Mouse (Mus musculus): ENCODE results near the gene Bbip1.
A peak's percentile ranks its signal among the peaks of the same experiment; 100 is the strongest.
"Not testable (repeated sequence)": the region's sequence is repeated elsewhere in the genome, so short reads cannot be mapped to it uniquely, and the experiment has no call there.

Gene Bbip1

DNA sequence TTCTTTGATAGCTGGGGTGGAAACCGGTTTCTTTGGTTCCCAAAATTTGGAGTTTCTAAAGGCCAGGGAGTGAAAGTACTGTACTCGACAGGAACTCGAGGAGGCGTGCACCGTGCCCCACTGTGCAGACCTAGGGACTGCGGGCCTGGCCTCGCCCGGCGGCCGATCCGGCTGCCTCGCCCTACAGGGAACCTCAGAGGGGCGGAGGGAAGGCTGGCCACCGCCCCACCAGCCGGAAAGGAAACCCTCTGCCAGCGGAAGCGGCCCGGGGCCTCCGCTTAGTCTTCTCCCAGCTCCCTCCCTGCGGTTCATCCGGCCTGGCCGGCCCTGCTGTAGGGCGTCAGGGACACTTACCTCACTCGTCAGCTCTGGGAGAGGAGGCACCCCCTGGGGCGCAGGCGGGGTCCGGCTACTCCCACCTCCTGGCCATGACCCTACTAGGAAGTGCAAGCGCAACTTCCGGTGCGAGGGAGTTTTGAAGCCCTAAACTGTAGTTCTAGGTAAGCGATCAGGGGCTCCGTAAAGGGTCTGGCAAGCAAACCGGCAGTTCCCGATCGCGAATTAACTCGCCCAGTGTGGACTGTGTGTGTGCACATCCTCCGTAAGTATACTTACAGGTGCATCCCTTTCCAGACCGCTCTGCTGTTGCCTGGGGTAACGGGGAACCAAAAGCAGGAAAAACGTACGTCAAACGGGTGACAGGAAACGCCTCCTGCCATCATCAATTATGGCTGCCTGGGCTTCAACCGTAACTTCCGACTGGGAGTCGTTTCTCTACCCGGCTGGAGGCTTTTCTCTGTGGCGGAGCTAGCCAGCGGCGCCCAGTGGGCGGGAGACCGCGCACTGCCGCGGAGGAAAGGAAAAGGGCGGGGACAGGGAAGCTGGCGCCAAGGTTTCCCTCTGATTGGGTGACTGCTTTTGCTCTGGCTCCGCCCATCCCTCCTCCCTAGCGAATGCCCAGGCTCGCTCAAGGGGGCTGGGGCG, at the start of gene Bbip1, which contains the start of gene Shoc2:
TSS of gene Bbip1 (minus strand) at position 826 of the 984 bp plus-strand sequence.
TSS of gene Shoc2 (plus strand) at position 505 of the 984 bp plus-strand sequence.
- peak; percentile 99 for DNase-seq

DNA sequence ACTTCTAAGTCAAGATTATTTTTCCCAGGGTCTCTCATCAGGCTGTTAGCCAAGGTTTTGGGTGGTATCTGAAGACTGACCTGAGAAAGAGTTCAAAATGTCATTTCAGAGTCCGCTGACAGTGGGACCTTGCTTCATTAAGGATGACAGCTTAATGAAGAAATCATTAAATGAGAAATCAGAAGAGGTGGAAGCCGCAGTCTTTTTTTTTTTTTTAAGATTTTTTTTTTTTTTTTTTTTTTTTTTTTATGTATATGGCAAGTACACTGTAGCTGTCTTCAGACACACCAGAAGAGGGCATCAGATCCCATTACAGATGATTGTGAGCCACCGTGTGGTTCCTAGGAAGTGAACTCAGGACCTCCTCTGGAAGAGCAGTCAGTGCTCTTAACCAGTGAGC, 49.4 kb upstream of the Bbip1 start:
- DNase-seq, result no peak

- no peak for DNase-seq
Observed at GRCm38 (mm10) chr19:53990538-53990937, 46.1 kb upstream of the Bbip1 start.

DNA sequence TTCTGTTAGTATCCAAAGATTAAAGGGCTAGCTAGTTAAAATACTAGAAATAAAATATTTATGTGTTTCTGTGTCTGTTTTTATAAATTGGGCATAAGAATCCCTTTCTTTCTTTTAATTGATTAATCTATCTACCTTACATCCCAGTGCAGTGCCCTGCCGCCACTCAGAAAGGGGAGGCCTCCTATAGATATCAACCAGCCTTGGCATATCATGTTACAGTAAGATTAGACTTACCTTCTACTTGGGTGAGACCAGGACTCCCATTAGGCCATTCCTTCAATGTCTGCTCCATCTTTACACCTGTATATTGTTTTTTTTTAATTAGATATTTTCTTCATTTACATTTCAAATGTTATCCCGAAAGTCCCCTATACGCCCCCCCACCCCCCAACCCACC, 40.2 kb upstream of the Bbip1 start:
- no peak for DNase-seq

GRCm38 (mm10) chr19:53983336-53983735, 38.9 kb upstream of the Bbip1 start:
- DNase-seq, result no peak

DNA sequence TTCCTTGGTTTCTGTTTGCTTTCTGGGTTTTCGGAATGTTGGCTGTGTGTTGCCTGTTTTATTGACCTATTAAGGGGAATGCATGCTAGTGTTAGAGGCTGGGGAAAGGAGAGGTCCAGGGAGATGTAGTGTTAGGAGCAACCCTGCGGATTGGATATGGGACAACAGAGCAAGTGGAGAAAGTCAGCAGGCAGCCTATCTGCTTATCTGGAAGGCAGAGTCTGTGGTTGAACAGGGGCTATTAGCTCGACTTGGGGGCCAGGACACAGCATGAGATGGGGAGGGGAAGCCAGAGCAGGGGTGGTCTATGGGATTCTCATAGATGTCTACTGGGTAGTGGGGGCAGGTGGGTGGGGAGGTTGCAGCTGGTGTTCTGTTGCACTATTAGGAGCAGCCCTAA, 37.6 kb upstream of the Bbip1 start:
- no peak for DNase-seq

DNA sequence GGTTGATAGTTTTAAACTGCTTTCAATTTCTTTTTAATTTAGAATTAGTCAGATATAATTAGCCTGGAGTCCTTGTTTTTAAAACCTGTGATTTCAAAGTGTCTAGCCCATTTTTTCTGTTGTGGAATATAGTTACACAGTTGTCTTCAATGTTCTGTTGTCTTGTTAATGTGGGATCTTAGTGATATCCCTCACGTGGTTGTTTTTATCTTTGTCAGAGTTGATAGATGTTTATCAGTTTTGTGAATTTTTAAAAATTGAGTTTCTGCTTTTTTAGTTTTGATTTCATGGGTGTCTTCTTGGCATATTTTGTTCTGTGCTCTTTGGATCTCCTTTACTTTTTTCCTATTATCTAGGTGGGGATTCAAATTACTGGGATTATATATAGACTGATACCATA, 29.2 kb upstream of the Bbip1 start:
- no peak for DNase-seq

DNA sequence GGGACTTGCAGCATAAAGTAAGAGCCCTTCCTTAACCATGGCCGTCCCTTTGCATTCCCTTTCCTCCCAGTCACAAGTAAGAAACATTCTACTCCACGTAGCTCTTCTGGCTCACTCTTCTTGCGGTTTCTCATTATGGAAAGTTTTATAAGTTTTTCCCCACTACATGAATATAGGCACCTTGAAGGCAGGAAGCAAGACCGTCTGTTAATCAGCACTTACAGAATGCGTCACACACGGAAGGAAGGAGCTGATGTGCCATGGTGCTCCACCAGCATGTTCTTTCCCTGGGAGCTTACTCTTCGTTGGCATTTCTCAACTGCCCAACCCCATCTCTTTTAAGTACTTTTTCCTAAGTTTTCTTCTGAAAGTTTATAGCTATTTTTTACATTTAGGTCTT, 27.5 kb upstream of the Bbip1 start:
- DNase-seq, result no peak

DNA sequence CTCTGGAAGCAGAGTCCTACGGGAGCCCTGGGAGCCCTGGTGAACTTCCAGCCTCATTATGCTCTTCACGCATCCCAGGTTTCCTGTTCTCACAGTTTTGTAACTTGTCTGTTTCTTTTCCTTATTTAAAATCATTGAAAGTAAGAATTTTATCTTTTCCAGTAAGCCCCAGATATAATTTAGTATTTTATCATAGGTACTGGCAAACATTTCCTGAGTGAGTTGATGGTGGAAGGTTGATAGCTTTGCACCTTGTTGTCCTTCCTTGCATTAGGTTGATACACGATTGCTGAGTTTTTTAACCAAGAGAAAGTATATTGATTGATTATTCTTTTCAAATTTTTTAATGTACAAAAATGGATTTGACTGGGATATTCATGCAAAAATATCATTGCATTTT, 24.8 kb upstream of the Bbip1 start:
- DNase-seq, result no peak

DNA sequence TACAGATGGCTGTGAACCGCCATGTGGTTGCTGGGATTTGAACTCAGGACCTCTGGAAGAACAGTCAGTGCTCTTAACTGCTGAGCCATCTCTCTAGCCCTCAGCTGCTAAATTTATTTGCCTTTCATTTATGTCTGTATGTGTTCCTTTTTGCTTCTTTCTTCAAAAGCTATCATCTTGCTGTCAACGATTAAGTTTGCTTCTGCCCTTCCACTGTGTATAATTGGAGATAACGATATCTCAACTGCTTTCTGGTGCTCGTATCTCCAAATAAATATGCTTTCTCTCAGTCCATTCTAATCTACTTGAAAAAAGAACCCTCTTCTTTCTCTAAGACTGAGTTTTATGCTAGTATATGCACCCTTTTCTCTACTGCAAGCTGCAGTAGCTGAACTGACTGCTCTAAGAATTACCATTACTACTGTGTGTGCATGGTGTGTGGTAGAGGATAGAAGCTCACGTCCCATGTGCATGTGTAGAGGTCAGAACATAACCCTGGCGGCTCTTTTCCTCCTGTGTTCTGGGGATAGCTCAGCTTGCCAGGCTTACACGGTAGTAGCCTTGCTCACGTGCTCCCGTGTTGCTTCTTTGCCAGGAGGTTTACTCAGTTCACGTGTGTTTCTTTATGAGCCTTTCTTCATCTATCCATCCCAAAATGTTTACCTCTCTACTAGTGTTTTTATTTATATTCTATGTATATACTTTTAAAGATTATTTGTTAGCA, 20.6 kb upstream of the Bbip1 start:
- DNase-seq, result no peak

DNA sequence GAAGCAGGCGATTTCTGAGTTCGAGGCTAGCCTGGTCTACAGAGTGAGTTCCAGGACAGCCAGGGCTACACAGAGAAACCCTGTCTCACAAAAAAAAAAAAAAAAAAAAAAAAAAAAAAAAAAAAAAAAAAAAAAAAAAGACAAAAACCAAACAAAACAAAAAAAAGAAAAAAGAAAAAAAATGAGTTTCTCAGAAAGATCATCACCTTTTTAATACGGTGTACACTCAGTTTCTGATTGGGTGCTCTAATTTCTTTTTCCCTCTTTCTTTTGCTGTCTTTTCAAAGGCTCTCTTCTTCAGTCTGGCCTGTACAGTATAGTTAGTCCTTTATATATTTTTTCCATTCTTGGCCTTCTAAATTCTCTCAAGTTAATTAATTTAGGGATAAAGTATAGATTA, 19.9 kb upstream of the Bbip1 start:
- not testable (repeated sequence) for DNase-seq

GRCm38 (mm10) chr19:53962511-53962910, 18.1 kb upstream of the Bbip1 start:
- no peak for DNase-seq

GRCm38 (mm10) chr19:53957513-53957912, 13.1 kb upstream of the Bbip1 start:
- no peak for DNase-seq

- peak; percentile 67 for DNase-seq
Observed at GRCm38 (mm10) chr19:53945171-53946042, 980 bp upstream of the Bbip1 start.

DNA sequence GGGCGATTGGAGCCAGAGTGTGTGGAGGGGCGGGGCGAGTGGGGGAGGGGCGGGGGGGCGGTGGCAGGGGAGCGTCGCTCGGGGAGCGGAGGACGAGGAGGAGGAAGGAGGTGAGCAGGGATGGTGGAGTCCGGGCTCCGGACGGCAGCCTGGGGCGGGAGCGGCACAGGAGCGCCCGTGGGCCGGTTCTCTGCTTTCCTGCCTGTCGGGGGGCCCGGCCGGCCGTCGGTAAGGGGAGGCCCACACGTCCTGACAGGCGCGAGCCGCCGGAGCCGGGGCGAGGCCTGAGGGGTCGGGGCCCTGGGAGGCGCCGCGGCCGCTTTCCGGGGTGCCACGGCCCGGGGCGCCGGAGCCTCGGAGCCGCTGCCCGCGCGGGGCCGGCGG, 351 bp upstream of the Bbip1 start:
- no peak for DNase-seq

GRCm38 (mm10) chr19:53942342-53942741, 2.1 kb downstream of the Bbip1 start:
- no peak for DNase-seq

GRCm38 (mm10) chr19:53941139-53941538, 3.3 kb downstream of the Bbip1 start:
- no peak for DNase-seq

GRCm38 (mm10) chr19:53939467-53939866, 5.0 kb downstream of the Bbip1 start:
- DNase-seq, result no peak

DNA sequence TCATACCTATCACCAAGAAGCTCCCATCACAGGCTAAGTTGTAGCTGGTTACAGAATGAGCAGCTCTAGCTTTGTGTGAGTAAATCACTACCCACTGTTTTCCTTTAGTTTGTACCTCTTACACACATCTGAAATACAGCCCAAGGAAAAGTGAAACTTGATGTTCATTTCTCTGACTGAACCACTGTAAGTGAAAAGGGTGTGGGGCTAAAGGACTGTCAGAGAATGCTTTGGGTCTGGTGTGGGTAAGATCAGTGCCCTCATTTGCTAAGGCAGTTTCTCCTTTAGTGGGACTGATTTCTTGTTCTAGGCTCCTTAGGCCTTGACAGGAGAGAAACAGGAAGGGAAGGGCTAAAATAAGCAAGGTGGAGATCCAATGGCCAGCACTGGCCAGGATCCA, 10.4 kb downstream of the Bbip1 start:
- DNase-seq, result no peak

DNA sequence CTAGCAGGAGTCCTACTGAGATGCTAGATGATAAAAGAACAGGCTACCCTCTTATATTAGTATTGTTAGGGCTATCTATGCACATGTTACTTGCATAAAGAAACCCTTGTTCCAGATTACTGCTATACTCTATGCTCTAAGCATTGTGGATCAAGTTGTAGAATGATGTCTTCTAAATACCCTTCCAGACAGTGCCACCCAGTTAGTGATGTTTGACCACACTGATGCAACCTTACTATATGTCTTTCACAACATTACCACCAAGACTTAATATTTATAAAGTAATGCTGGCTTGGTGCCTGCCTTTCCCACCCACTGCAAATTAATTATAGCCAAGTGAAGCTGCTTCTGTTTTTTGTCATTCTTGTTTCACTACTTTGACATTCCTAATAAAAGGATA, 11.4 kb downstream of the Bbip1 start:
- DNase-seq, result no peak

DNA sequence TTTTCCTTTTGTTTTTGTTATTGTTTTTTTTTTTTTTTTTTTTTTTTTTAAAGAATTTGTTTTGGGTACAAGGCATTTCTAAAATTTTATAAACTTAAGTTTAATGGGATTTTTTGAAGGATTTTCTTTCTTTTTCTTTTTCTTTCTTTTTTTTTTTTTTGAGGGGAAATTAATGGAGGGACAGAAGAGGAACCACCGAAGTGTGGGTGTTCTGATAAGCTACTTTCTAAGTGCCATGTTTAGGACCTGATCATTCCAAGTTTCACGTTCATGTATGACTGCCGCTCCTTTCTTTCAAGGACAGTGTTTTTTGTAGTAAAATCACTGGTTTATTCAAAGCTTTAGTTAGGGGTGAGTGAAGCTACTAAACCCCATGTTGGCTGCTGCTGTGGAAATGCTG, 15.2 kb downstream of the Bbip1 start:
- DNase-seq, result no peak

GRCm38 (mm10) chr19:53926705-53927104, 17.7 kb downstream of the Bbip1 start:
- no peak for DNase-seq

DNA sequence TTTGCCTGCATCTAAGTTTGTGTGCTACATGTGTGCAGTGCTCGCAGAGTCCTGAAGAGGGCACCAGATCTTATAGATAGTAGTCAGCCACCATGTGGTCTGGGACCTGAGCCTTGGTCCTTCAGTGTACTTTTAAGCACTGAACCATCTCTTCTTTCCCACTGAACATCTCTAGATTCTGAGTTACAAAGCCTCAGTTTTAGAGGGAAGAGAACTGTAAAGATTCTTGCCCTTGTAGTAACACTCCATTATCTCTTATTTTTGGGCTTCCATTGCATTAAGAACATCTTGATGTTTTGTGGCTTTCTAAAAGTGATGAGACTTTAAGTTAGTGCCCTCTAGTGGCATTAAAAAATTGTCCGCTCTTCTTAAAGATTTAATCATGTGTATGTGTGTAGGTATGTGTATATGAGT, 19.1 kb downstream of the Bbip1 start:
- peak; percentile 45 for DNase-seq
